Mouse (Mus musculus) heart, postnatal 14 days (tissue): ENCODE measurements around the gene Tsc1. TPM values are rescaled to one million over a fixed set of nuclear protein-coding genes. Genes with fewer than 3 reads are reported as not detected.

Source experiments
- DNase-seq, 2 experiments: peaks; one replicate each; pipeline ENCODE4 v3.0.0; 2021 to 2022
- intact Hi-C: fragments of 180-260 bp; cut with DNase I; formaldehyde crosslinking; loops from one replicate; pipeline ENCODE4 v1.15.1; 2025
- total RNA-seq, 2 experiments: library from RNA; stranded (reverse); gene quantifications; 2 replicates each; pipeline ENCODE4 v1.2.3; 2021

The Tsc1 gene
- total RNA-seq, 2 experiments from 2014 or later = 19.4 to 20.4 TPM

- no peak for DNase-seq
- intact Hi-C loops = no loop called here
Measured at GRCm38 (mm10) chr2:28638886-28639285, 2.1 kb upstream of the Tsc1 start.

GRCm38 (mm10) chr2:28639794-28640193, 1.2 kb upstream of the Tsc1 start:
- DNase-seq = peak in 1 of 2 experiments; percentile 14
- intact Hi-C loops = no loop called here

DNA sequence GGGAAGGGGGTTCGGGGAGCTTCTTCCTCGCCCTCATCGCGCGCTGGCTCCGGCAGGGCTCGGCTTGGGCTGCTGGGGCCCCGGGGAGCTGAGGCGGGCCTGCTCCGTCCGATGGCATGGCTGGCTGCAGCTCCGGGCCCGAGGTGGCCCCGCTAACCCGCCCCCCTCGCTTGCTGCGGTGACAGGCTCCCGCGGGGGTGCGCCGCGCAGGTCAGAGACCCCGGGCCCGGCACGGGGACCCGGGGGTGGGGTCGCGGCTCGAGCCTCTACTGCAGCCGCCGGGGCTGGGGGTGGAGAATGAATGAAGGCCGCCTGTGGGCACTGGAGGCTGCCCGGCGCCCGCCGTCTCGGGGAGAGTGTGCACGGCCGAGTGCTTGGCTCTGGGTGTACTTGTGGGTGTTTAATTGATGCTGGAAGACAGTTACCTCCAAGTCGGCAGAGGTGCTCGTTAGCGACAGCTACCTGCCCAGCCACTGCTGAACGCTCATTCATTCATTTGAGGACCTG, 460 bp downstream of the Tsc1 start:
- intact Hi-C loops = no loop called here
- DNase-seq = no peak

GRCm38 (mm10) chr2:28643081-28643480, 2.1 kb downstream of the Tsc1 start:
- intact Hi-C loops = no loop called here
- DNase-seq = no peak

GRCm38 (mm10) chr2:28650526-28650925, 9.5 kb downstream of the Tsc1 start:
- DNase-seq = no peak
- intact Hi-C loops = no loop called here

GRCm38 (mm10) chr2:28653351-28653750, 12.3 kb downstream of the Tsc1 start:
- intact Hi-C loops = no loop called here
- no peak for DNase-seq

DNA sequence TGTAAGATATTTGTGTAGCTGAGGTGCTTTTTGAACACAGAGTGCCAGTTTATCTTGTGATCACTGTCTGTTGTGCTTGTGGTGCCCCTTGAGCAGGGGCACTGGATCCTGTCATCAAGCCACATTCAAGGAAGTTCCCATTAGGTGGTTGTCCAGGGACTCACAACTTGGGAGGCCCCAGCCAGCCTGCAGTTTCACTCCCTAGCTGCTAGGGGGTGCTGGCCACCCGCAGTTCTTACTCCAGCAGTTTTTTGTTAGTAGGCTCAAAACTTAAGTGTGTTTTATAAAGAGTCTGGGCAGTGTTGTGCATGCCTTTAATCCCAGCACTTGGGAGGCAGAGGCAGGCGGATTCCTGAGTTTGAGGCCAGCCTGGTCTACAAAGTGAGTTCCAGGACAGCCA, 13.3 kb downstream of the Tsc1 start:
- peak in 1 of 2 experiments; percentile 28 for DNase-seq

GRCm38 (mm10) chr2:28656216-28656615, 15.2 kb downstream of the Tsc1 start:
- no peak for DNase-seq
- intact Hi-C loops = no loop called here

More for the DNA sequence above, 13.3 kb downstream of the Tsc1 start:
- intact Hi-C loops = no loop called here

DNA sequence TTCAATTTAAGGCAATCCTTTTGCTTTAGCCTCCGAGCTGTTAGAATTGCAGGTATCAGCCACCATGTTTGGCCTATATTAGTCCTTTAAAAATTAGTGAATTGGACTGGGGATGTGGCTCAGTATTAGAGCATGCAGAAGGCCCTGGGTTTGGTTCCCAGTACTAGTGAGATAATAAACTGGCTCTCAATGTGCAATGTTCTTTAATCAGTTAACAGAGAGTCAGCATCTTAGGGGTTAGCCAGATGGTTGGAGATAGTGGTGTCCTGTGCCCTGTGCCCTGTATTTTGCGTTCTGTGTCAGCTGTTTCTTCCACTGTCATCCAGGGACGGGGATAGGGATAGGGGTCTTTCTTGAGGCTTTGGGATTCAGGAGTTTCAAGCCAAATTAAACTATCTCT, 21.9 kb downstream of the Tsc1 start:
- DNase-seq = no peak
- intact Hi-C loops = no loop called here

GRCm38 (mm10) chr2:28665818-28666217, 24.8 kb downstream of the Tsc1 start:
- intact Hi-C loops = no loop called here
- no peak for DNase-seq

GRCm38 (mm10) chr2:28671438-28671837, 30.4 kb downstream of the Tsc1 start:
- DNase-seq = no peak
- intact Hi-C loops = no loop called here

GRCm38 (mm10) chr2:28676005-28676404, 35.0 kb downstream of the Tsc1 start:
- intact Hi-C loops = no loop called here
- no peak for DNase-seq

- intact Hi-C loops = no loop called here
- peak in 1 of 2 experiments; percentile 49 for DNase-seq
Measured at GRCm38 (mm10) chr2:28680710-28681109, 39.7 kb downstream of the Tsc1 start.

- intact Hi-C loops = no loop called here
- DNase-seq = peak; percentile 25 to 51
Measured at GRCm38 (mm10) chr2:28681718-28682117, 40.7 kb downstream of the Tsc1 start.

DNA sequence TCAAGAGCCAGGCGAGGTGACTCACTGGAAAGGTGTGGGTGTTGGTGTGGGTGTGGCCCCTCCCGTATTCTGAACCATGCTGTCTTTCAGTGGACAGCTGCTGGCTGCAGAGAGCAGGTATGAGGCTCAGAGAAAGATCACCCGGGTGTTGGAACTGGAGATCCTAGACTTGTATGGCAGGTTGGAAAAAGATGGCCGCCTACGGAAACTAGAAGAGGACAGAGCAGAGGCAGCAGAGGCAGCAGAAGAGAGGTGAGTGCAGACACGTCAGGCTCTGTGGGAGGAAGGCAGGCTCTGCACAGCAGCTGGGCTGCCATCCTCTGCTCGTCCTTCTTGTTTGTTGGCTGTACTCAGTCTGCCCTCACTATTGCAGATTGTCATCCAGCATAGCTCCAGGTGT, 44.9 kb downstream of the Tsc1 start:
- intact Hi-C loops = no loop called here

DNA sequence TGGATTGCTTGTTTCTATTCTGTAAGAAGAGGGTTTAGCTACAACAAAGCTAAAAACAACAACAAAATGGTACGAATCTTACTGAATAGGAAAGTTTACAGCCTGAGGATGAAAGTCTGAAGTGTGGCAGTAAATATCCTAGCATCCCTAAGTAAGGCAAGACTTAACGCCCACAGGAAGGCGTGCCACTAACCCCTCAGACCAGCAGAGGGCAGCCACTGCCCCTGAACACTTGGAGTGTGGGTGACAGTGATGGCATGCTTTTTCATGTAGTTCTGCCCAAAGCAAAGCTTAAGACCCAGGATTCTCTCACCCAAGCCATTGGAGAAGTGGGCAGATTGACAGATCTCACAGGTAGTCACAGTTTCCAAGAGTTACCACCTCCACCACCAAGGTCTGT, 47.4 kb downstream of the Tsc1 start:
- intact Hi-C loops = no loop called here

More for the DNA sequence above, 44.9 kb downstream of the Tsc1 start:
- DNase-seq = no peak

DNA sequence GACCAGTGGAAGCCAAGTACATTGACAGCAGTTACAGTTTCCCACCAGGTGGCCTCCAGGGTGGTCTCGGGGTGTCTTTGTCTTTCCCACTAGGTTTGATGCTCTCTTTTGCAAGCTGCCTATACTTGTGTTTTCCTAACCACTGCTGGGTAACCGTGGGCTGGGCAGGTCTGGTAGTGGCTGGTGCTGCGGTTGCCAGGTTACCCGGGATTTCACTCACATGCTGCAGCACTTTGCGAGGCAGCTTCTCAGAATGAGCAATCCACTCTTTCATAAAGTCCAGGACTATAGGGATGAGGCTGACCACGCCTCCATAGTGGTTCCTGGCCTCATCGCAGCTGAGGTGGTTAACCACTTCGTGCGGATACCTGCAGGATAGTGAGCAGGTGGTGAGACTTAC, 51.7 kb downstream of the Tsc1 start:
- no peak for DNase-seq
- intact Hi-C loops = no loop called here

More for the DNA sequence above, 47.4 kb downstream of the Tsc1 start:
- peak; percentile 18 to 29 for DNase-seq

- DNase-seq = no peak
- intact Hi-C loops = no loop called here
Measured at GRCm38 (mm10) chr2:28698566-28698965, 57.5 kb downstream of the Tsc1 start.

- peak; percentile 75 to 90 for DNase-seq
- intact Hi-C loops = loop anchor here (5.0 kb wide), 1 partner anchor 138 kb away; no protein-coding TSS in a partner anchor
Measured at GRCm38 (mm10) chr2:28699361-28700335, 58.6 kb downstream of the Tsc1 start, which contains the start of the genes Spaca9 and Ak8. Gene Spaca9, minus strand, starts transcription at chr2:28699727. Gene Ak8, plus strand, starts transcription at chr2:28700164.

GRCm38 (mm10) chr2:28701646-28702262, 60.7 kb downstream of the Tsc1 start:
- intact Hi-C loops = loop anchor here (5.0 kb wide), 1 partner anchor 136 kb away; no protein-coding TSS in a partner anchor
- DNase-seq = no peak

DNA sequence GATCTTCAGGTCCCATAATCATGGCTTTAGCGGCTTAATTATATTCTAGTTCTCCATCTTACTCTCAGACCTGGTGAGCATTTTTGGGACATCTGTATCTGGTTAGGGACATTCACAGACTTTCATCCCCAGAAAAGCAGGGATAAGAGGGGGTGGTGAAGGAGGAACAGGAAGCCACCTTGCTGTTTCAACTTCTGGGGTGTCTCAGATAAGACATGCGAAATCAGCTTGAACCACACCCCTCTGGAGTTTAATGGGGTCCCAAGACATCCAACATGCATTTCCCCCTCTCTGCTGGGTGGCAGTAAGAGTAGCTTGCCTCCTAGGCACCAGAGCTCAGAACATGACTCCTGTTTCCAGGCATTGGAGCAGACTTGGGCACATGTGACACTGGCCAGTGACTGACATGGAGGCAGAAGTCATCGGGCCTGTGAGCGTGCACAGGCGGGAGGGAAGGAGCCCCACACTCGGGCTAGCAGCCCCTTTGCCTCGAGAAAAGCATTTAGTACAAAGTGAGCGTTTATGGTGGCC, 65.1 kb downstream of the Tsc1 start:
- DNase-seq = no peak
- intact Hi-C loops = no loop called here
